Mouse (Mus musculus) kidney, adult 11 months (tissue): ENCODE data around the gene Zfp941.

ENCODE experiments used
- DNase-seq: peaks from one replicate; pipeline ENCODE4 v3.0.0; 2022

The Zfp941 gene

GRCm38 (mm10) chr7:140821653-140822329 is at the start of gene Zfp941:
Zfp941 (minus strand) TSS chr7:140822178.
- DNase-seq: peak; percentile 53

GRCm38 (mm10) chr7:140864761-140865160 is 42.8 kb upstream of the Zfp941 start:
- no peak for DNase-seq

- DNase-seq: no peak
Measured at GRCm38 (mm10) chr7:140860728-140861127, 38.8 kb upstream of the Zfp941 start.

- DNase-seq: no peak
Measured at GRCm38 (mm10) chr7:140859997-140860396, 38.0 kb upstream of the Zfp941 start.

- DNase-seq: no peak
Measured at GRCm38 (mm10) chr7:140858746-140859145, 36.8 kb upstream of the Zfp941 start.

GRCm38 (mm10) chr7:140857550-140858505 is 35.9 kb upstream of the Zfp941 start, which contains the start of gene Bet1l:
Bet1l (minus strand) TSS chr7:140857577.
- DNase-seq: no peak

- peak; percentile 90 for DNase-seq
Measured at GRCm38 (mm10) chr7:140856785-140857549, 35.0 kb upstream of the Zfp941 start, which contains the start of gene Ric8a. Ric8a (plus strand) TSS chr7:140856957.

- DNase-seq: peak; percentile 94
Measured at GRCm38 (mm10) chr7:140855860-140856784, 34.1 kb upstream of the Zfp941 start, which contains the start of gene Gm45785. Gm45785 (minus strand) TSS chr7:140856331.

- no peak for DNase-seq
Measured at GRCm38 (mm10) chr7:140855181-140855580, 33.2 kb upstream of the Zfp941 start.

- no peak for DNase-seq
Measured at GRCm38 (mm10) chr7:140854483-140854882, 32.5 kb upstream of the Zfp941 start.

- peak; percentile 73 for DNase-seq
Measured at GRCm38 (mm10) chr7:140853386-140853785, 31.4 kb upstream of the Zfp941 start.

GRCm38 (mm10) chr7:140851916-140852315 is 29.9 kb upstream of the Zfp941 start:
- DNase-seq: no peak

- no peak for DNase-seq
Measured at GRCm38 (mm10) chr7:140848591-140848990, 26.6 kb upstream of the Zfp941 start.

- peak; percentile 53 for DNase-seq
Measured at GRCm38 (mm10) chr7:140847755-140848580, 26.0 kb upstream of the Zfp941 start, which contains the start of gene Odf3. Odf3 (plus strand) TSS chr7:140847805.

GRCm38 (mm10) chr7:140846676-140847075 is 24.7 kb upstream of the Zfp941 start:
- DNase-seq: no peak

GRCm38 (mm10) chr7:140845683-140846082 is 23.7 kb upstream of the Zfp941 start:
- DNase-seq: no peak

- DNase-seq: peak; percentile 72
Measured at GRCm38 (mm10) chr7:140844905-140845665, 23.1 kb upstream of the Zfp941 start, which contains the start of gene Scgb1c1. Scgb1c1 (plus strand) TSS chr7:140845547.

- DNase-seq: no peak
Measured at GRCm38 (mm10) chr7:140843806-140844205, 21.8 kb upstream of the Zfp941 start.
